Mouse (Mus musculus) adrenal gland, adult 2 months (tissue): ENCODE measurements at regions not wholly inside any gene's neighbourhood (a gene's known extent, or its start where the extent isn't known, plus 50 kb on each side); places are given as distances from the start of the nearest gene placed in this dataset.

Experiments used
- DNase-seq: peaks from one replicate; pipeline ENCODE4 v3.0.0; 2021

DNA sequence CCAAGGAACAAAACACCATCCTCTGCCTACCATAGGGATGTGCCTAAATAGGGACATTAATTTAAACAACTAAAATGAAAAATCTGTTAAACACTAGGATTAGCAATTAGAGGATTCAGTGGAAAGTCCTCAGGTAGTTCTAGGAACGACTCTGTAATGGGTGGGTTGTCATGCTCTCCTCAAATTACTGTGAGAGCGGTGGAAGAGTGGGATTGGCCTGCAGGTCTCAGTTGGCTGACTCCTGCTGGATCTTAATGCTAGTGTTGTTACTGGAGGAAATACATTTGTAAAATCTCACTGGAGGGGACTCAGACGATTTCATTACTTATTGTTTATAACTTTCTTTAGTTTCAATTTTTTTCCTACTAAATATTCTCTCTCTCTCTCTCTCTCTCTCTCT lies 525.6 kb upstream of the 4930452B06Rik start:
- DNase-seq: no peak

- no peak for DNase-seq
Measured at GRCm38 (mm10) chr14:9161336-9161735, 495.3 kb upstream of the 4930452B06Rik start.

DNA sequence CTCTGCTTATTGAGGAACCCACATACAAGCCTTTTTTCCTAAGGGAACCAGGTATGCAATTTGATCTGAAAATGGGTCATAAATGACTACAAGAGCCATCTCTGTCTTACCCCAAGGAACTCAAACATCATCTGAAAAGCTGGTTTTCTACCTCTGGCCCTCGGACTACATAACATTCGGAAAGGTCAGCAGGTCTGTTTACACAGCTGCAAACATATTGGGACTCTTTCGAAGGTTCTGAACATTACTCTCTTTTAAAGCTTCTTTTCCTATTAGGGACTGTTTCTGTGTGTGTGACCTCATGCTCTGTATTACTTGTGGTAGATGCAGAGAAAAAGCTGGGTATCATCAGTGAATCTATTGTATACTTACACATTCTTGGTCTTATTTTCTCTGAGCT lies 491.9 kb upstream of the 4930452B06Rik start:
- DNase-seq: no peak

- DNase-seq: no peak
Measured at GRCm38 (mm10) chr14:9150841-9151240, 484.8 kb upstream of the 4930452B06Rik start.

- DNase-seq: no peak
Measured at GRCm38 (mm10) chr14:9146595-9147219, 480.7 kb upstream of the 4930452B06Rik start.

- no peak for DNase-seq
Measured at GRCm38 (mm10) chr14:9105708-9106107, 439.7 kb upstream of the 4930452B06Rik start.

DNA sequence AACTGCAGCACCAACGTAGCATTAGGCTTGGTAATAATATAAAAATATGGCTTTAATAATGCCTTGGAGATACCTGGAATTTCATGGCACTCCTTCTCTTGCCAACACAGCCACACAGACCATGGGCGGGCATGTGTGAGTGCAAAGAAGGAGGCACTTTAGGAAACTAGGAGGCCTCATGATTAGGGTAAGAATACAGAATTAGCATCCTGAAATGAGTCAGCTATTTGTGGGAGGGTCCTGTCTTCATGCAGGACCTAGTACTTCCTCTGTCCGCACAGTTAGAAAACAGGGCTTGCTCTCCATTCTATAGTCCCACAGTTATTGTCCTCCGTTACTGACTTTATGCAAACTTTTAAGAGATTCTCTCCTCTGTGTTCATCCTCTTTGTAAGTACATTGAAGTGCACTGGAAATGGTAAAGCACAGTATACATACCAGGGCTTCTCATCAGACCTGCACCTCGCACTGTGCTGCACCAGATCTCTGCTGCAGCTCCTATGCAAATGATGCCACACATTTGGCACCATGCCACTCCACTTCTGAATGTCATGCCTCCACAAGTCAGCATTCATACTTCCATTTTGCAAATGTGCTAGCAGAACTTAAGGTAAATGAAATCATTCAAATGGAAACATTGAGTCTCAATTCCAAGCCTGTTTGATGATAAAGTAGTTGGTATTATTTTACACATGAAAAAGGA lies 423.7 kb upstream of the 4930452B06Rik start:
- no peak for DNase-seq

- no peak for DNase-seq
Measured at GRCm38 (mm10) chr14:9087103-9087502, 421.1 kb upstream of the 4930452B06Rik start.

- no peak for DNase-seq
Measured at GRCm38 (mm10) chr14:9079632-9080031, 413.6 kb upstream of the 4930452B06Rik start.

GRCm38 (mm10) chr14:9079014-9079413 lies 413.0 kb upstream of the 4930452B06Rik start:
- DNase-seq: no peak

DNA sequence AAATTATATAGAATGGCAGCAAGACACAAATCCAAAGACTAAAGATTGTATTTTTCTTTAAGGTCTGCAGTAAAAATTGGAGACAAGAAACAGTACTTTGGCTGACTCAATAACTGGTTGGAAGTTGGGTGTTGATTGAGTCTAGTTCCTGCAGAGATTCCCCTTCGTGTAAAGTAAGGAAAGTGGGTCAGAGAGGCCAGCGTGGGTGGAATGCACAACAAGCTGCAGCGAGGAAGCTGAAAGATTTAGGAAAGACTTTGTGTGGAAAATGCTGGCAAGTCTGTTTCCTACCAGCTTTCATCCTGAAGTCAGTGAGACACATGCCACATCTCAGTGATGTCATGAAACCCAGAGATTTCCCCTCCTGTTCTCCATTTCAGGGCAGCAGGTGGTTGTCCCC lies 405.1 kb upstream of the 4930452B06Rik start:
- DNase-seq: no peak

DNA sequence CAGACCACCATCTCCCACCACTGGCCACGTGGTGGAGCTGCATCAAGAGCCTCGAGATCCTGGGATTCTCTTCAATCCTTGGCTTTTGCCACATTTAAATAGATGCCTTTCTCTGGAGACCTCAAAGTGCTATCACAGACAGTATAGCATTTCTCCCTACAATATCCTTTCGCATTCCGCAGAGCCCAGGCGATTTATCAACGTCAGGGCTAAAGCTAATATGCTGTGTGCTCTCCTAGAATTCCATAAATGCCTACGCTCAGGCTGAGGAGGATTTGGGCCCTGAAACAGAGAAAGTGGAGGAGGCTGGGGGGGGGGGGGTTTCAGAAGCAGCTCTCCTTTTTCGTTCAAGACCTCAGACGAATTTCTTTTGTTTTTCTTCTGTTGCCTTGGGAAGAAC lies 394.0 kb upstream of the 4930452B06Rik start:
- no peak for DNase-seq

- no peak for DNase-seq
Measured at GRCm38 (mm10) chr14:9028811-9029210, 362.8 kb upstream of the 4930452B06Rik start.

DNA sequence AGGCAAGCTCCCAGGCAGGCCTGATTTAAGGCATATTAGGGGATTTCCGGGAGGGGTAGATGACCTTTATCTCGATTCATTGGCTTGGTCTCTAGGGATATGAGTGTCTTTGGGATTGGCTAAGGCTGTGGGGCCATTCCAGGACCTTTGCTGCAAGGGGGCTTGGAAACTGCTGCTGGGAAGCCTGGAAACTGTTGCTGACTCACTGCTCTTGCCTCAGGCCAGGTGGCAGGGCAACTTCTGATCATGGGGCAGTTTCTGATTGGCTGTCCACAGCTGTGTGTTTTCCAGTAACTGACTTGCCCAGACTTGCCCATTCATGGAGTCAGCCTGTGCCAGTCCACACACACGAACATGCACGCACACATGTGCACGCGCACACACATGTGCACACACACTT lies 349.8 kb upstream of the 4930452B06Rik start:
- no peak for DNase-seq

- DNase-seq: no peak
Measured at GRCm38 (mm10) chr14:9003034-9003433, 337.0 kb upstream of the 4930452B06Rik start.

DNA sequence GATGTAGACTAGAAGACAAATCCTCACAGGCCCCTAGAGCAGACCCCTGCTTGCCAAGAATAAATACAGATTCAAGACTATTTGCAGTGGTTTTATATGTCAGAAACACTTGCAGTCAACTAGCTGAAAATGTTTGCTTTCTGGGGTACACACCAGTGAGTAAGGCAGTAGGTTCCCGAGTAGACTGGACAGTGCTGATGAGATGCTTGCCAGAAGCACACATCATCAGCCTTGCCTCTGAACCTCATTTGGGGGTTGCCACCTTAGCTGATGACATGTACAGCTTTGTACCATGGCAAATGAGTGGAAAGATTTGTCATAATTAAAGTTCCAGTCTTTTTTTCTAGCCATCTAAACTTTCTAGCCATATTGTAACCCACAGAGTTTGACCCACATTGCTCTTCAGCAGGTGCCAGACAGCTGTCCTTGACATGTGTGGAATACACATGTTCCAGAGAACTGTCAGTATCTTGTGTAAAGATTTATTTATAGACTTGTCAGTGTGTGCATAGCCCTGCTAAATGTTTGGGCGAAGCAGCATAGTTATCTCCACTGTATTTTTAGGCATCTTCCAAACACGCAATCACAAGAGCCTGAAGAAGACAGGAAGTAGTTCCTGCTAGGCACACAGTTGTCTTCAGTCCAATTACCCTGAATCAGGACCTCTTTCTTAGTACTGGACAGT lies 334.5 kb upstream of the 4930452B06Rik start:
- DNase-seq: no peak

DNA sequence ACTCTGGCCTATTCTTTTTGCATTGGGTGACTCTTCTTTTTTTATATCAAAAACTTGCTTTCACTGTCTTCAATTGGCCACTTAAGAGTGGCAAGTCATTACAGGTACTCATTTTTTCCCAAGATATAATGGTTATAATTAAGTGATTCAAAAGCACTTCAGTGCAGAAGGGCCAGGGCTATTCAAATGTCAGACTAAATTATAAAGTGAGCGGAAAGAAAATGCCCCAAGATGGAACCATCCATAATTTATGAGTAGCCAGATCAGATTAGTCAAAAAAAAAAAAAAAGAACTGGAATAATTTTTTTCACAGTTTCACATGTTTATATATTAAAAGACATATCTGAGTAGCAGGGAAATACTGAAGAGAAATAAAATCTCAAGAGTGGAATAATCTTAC lies 333.8 kb upstream of the 4930452B06Rik start:
- no peak for DNase-seq

- DNase-seq: no peak
Measured at GRCm38 (mm10) chr14:8993421-8993820, 327.4 kb upstream of the 4930452B06Rik start.

DNA sequence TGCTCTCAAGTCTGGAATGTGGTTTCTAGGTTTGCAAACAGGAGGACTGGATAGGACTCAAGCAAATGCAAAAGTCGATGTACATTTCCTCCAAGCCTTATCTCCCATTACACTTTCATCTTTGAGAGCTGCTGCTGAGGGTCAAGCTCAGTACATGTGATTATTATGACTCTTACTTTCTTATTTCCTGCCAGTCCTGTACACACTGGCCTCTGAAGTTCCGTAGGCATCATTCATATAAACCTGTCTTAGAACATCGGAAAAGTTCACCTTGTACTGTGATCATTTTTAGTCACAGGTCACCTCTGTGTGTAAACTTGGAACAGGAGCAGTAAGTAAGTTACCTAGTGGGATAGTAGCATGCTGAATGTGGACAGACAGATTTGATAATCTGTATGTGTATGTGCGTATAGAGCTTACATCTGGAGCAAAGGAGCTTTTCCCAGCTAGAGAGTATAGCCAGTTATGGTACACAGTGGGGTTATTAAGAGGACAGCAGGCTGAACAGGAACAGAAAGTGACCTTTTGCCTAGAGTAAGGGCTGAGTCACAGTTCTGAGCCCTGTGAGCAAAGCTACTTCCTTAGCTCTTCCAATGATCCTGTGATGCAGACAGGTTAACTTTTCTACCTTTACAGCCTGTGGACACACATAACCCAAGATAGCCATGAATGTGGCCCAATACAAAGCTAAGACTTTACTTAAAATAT lies 319.2 kb upstream of the 4930452B06Rik start:
- DNase-seq: no peak

- DNase-seq: no peak
Measured at GRCm38 (mm10) chr14:8961554-8961953, 295.5 kb upstream of the 4930452B06Rik start.

- no peak for DNase-seq
Measured at GRCm38 (mm10) chr14:8952853-8953397, 286.9 kb upstream of the 4930452B06Rik start.

GRCm38 (mm10) chr14:8948751-8949150 lies 282.7 kb upstream of the 4930452B06Rik start:
- no peak for DNase-seq
